Mouse (Mus musculus) lung, postnatal 0 days (tissue): ENCODE results near the gene Ccdc124.

Experiments used
- CTCF ChIP-seq: IDR thresholded peaks from 2 replicates; pipeline ENCODE4 v1.5.1; 2016; ENCODE audit warnings: antibody characterized with exemption, mild to moderate bottlenecking
- EP300 ChIP-seq: IDR thresholded peaks from 2 replicates; pipeline ENCODE4 v1.6.1; 2016; ENCODE audit warnings: antibody characterized with exemption, mild to moderate bottlenecking, control low read depth

- TF ChIP-seq CTCF, result no peak
- no peak for TF ChIP-seq EP300
Observed at GRCm38 (mm10) chr8:70885612-70886011, 11.9 kb upstream of the Ccdc124 start.
